Mouse (Mus musculus): ENCODE measurements around the gene H2-M10.2. TPM values are rescaled to one million over a fixed set of nuclear protein-coding genes. Genes with fewer than 3 reads are reported as not detected.
"Not testable (repeated sequence)": the region's sequence is repeated elsewhere in the genome, so short reads cannot be mapped to it uniquely, and the experiment has no call there.

H2-M10.2 gene
- polyA plus RNA-seq (2015; fragmentation: Nextera tagmentation; extraction: Ambion mirVana), result 0.32 TPM in 1 of 2 replicates, not detected in the other

DNA sequence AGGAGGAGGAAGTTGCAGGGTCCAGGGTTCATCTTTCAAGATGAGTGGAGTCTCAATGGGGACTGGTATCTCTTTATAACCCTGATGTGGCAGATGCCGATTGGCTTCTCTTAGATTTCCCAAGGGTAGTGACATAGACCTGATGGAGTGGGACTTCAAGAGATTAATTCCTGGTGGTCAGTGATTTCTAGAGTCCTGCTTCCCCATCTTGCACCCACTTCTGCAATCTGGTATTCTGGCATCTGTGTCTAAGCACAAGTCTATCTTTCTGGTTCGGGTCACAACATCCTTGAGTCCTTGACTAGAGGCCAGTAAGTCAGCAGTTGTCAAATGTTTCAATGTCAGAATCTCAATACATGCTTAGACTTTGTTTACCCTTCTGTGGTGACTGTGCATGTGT is at the start of gene H2-M10.2:
H2-M10.2 (minus strand) TSS at position 101 of the 400 bp plus-strand sequence.
- Histone ChIP-seq H3K4me1 (replicated peaks; ENCODE audit: control insufficient read depth, insufficient read depth, low read length) (no peaks in the 10 kb centered on the region), H3K27ac (ENCODE audit: low read length) (no peak within 1 kb of the TSS), H3K27me3 (replicated peaks; ENCODE audit: control insufficient read depth, insufficient read depth, low read length) (no peaks in the 10 kb centered on the region), H3K9ac (replicated peaks; ENCODE audit: low read depth, low read length) (no peak within 1 kb of the TSS), H3K9me3 (ENCODE audit: control insufficient read depth, low read length) (peaks cover 2% of the 10 kb centered on the region; the same call in 1 of the 2 replicates), H3K36me3 (ENCODE audit: control insufficient read depth, insufficient read depth) (peaks cover 4% of the 10 kb centered on the region; the same call in 1 of the 2 replicates), H3K4me3 (replicated peaks; ENCODE audit: low read length) (no peak within 1 kb of the TSS), H3K4me2 (ENCODE audit: low read length) (no peak within 1 kb of the TSS)
- WGBS, result 94% methylated on average over 2 of the region's 2 CpGs
- ATAC-seq, result no peak

DNA sequence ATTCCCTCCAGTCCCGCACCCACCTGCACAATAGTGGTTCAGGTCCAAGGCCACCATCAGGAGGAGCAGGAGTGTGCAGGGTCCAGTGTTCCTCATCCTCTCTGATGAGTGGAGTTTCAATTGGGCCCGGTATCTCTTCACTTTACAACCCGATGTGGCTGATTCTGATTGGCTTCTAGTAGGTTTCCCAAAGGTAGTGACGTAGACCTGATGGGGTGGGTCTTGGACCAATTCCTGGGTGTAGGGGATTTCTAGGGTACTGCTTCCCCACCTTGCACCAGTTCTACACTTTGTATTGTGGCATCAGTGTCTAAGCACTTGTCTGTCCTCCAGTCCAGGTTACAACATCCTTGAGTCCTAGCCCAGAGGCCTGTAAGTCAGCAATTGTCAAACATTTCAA is 39.8 kb upstream of the H2-M10.2 start, which contains the start of gene H2-M10.1:
H2-M10.1 (minus strand) TSS at position 101 of the 400 bp plus-strand sequence.
- Histone ChIP-seq H3K4me3 (replicated peaks; ENCODE audit: low read length) (no peak within 1 kb of the TSS), H3K9ac (replicated peaks; ENCODE audit: low read depth, low read length) (no peak within 1 kb of the TSS), H3K4me2 (ENCODE audit: low read length) (no peak within 1 kb of the TSS), H3K27ac (ENCODE audit: low read length) (no peak within 1 kb of the TSS), H3K36me3 (ENCODE audit: control insufficient read depth, insufficient read depth) (no peaks in the 10 kb centered on the region), H3K27me3 (replicated peaks; ENCODE audit: control insufficient read depth, insufficient read depth, low read length) (no peaks in the 10 kb centered on the region), H3K9me3 (ENCODE audit: control insufficient read depth, low read length) (no peaks in the 10 kb centered on the region), H3K4me1 (replicated peaks; ENCODE audit: control insufficient read depth, insufficient read depth, low read length) (no peaks in the 10 kb centered on the region)
- no peak for ATAC-seq
- 94% methylated on average over 4 of the region's 4 CpGs for WGBS

DNA sequence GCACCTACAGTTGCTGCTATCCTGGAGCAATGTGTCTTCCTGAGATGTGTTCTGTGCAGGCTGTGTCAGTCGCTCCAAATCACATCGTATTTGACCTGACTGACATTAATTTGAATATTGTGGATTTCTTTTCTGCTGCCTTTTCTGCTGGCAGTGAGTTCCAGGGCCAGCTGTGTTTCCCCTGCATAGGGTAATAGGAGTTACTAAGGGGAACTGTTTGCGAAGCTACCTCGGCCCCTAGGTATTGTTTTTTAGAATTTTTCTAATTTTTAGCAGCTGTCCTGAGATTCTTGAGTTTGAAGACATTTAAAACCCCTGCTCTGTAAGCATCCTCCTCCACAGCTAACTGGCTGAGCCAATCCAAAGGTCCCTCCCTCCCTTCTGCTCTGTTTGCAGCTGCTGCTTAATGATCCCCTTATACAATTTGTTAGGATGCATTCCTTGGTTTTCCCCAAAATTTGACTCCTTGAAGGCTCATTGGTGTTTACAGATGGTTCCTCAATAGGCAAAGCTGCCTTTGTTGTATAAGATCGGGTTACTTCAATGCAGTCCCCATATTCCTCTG is 29.5 kb upstream of the H2-M10.2 start:
- Histone ChIP-seq H3K36me3 (ENCODE audit: control insufficient read depth, insufficient read depth) (no peaks in the 10 kb centered on the region), H3K4me1 (replicated peaks; ENCODE audit: control insufficient read depth, insufficient read depth, low read length) (peaks cover 4% of the 10 kb centered on the region; the same call in 1 of the 2 replicates), H3K4me2 (ENCODE audit: low read length) (peak overlapping the region; percentile 72), H3K27me3 (replicated peaks; ENCODE audit: control insufficient read depth, insufficient read depth, low read length) (no peaks in the 10 kb centered on the region), H3K27ac (ENCODE audit: low read length) (peak overlapping the region; percentile 92), H3K9ac (replicated peaks; ENCODE audit: low read depth, low read length) (peak overlapping the region; percentile 71), H3K4me3 (replicated peaks; ENCODE audit: low read length) (peak overlapping the region; percentile 66), H3K9me3 (ENCODE audit: control insufficient read depth, low read length) (no peaks in the 10 kb centered on the region)
- 16% methylated on average over 5 of the region's 5 CpGs for WGBS
- peak; percentile 51 for ATAC-seq

DNA sequence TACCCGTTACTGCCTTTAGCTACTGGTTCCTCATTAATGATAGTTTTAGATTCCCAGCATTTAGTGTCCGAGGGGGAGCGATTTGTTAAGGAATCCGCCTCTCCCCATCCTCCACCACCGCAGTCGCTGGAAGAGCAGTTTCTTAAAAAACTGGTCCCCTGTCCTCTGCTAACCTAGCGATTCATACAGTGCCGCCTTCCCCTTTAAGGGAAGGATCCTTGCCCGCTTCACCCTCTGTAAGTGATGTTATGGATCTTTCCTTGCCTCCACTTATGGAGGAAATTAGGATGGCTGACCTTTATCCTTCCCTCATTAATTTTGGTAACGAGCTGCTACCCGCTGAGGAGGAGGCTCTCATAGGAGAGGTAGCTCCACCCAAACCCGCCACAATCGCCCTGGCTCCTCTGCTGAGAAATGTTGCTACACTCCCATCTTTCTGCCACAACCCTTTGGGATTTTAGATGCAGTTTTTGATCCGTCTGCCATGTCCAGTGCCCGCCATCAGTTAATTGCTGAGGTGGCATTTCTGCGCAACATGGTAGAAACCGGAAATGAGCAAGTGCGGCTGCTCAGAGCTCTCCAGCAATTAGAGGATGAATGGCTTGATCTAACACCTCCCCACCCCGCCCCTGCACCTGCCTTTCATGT is 28.9 kb upstream of the H2-M10.2 start:
- H3K9ac ChIP-seq (replicated peaks; ENCODE audit: low read depth, low read length), result peak overlapping the region; percentile 71
- WGBS, result under 1% methylated on average over 19 of the region's 19 CpGs

DNA sequence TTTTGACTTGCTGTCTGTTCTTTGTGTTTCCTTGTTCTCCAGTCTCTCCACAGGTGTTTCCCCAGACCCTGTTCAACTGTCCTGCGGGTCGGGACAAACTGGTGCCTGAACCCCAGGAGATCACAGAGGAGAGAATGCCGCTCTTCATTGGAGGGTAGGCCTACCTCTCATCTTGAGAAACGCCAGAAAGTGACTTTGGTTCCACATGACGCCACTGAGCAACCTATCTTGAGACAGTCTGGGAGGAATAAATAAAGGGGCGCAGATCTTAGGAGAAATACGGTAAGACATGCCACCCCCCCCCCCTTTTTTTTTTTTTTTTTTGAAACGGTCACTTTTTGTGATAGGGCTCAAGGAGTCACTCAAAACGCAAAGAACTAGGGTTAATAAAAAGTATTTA is 28.2 kb upstream of the H2-M10.2 start:
- ATAC-seq, result peak; percentile 54
- peak overlapping the region; percentile 92 for H3K27ac ChIP-seq (ENCODE audit: low read length)
- no peaks in the 10 kb centered on the region for H3K27me3 ChIP-seq (replicated peaks; ENCODE audit: control insufficient read depth, insufficient read depth, low read length)
- H3K4me1 ChIP-seq (replicated peaks; ENCODE audit: control insufficient read depth, insufficient read depth, low read length), result peaks cover 4% of the 10 kb centered on the region; the same call in 1 of the 2 replicates
- H3K4me2 ChIP-seq (ENCODE audit: low read length), result peak overlapping the region; percentile 72
- 3% methylated on average over 9 of the region's 9 CpGs for WGBS
- peak overlapping the region; percentile 71 for H3K9ac ChIP-seq (replicated peaks; ENCODE audit: low read depth, low read length)
- H3K4me3 ChIP-seq (replicated peaks; ENCODE audit: low read length), result peak overlapping the region; percentile 66
- H3K9me3 ChIP-seq (ENCODE audit: control insufficient read depth, low read length), result no peaks in the 10 kb centered on the region
- no peaks in the 10 kb centered on the region for H3K36me3 ChIP-seq (ENCODE audit: control insufficient read depth, insufficient read depth)

More for the DNA sequence above, 28.9 kb upstream of the H2-M10.2 start:
- Histone ChIP-seq H3K4me1 (replicated peaks; ENCODE audit: control insufficient read depth, insufficient read depth, low read length) (peaks cover 4% of the 10 kb centered on the region; the same call in 1 of the 2 replicates), H3K27me3 (replicated peaks; ENCODE audit: control insufficient read depth, insufficient read depth, low read length) (no peaks in the 10 kb centered on the region), H3K4me3 (replicated peaks; ENCODE audit: low read length) (peak overlapping the region; percentile 66), H3K36me3 (ENCODE audit: control insufficient read depth, insufficient read depth) (no peaks in the 10 kb centered on the region), H3K4me2 (ENCODE audit: low read length) (peak overlapping the region; percentile 72), H3K9me3 (ENCODE audit: control insufficient read depth, low read length) (no peaks in the 10 kb centered on the region), H3K27ac (ENCODE audit: low read length) (peak overlapping the region; percentile 92)
- ATAC-seq, result peak; percentile 94

- Histone ChIP-seq H3K4me1 (replicated peaks; ENCODE audit: control insufficient read depth, insufficient read depth, low read length) (peaks cover 3% of the 10 kb centered on the region), H3K27me3 (replicated peaks; ENCODE audit: control insufficient read depth, insufficient read depth, low read length) (no peaks in the 10 kb centered on the region), H3K36me3 (ENCODE audit: control insufficient read depth, insufficient read depth) (no peaks in the 10 kb centered on the region), H3K4me3 (replicated peaks; ENCODE audit: low read length) (no peak overlapping the region), H3K27ac (ENCODE audit: low read length) (no peak overlapping the region), H3K4me2 (ENCODE audit: low read length) (no peak overlapping the region), H3K9ac (replicated peaks; ENCODE audit: low read depth, low read length) (no peak overlapping the region), H3K9me3 (ENCODE audit: control insufficient read depth, low read length) (no peaks in the 10 kb centered on the region)
- no peak for ATAC-seq
- WGBS, result 38% methylated on average over 1 of the region's 1 CpGs
Observed at GRCm38 (mm10) chr17:36309293-36309692, 23.0 kb upstream of the H2-M10.2 start.

GRCm38 (mm10) chr17:36308855-36309254 is 22.6 kb upstream of the H2-M10.2 start:
- not testable (repeated sequence) for H3K4me3 ChIP-seq (replicated peaks; ENCODE audit: low read length); H3K9me3 ChIP-seq (ENCODE audit: control insufficient read depth, low read length); H3K36me3 ChIP-seq (ENCODE audit: control insufficient read depth, insufficient read depth); H3K27me3 ChIP-seq (replicated peaks; ENCODE audit: control insufficient read depth, insufficient read depth, low read length); H3K4me2 ChIP-seq (ENCODE audit: low read length); H3K9ac ChIP-seq (replicated peaks; ENCODE audit: low read depth, low read length); H3K27ac ChIP-seq (ENCODE audit: low read length); H3K4me1 ChIP-seq (replicated peaks; ENCODE audit: control insufficient read depth, insufficient read depth, low read length)
- WGBS, result 3% methylated on average over 3 of the region's 3 CpGs
- peak; percentile 72 for ATAC-seq

DNA sequence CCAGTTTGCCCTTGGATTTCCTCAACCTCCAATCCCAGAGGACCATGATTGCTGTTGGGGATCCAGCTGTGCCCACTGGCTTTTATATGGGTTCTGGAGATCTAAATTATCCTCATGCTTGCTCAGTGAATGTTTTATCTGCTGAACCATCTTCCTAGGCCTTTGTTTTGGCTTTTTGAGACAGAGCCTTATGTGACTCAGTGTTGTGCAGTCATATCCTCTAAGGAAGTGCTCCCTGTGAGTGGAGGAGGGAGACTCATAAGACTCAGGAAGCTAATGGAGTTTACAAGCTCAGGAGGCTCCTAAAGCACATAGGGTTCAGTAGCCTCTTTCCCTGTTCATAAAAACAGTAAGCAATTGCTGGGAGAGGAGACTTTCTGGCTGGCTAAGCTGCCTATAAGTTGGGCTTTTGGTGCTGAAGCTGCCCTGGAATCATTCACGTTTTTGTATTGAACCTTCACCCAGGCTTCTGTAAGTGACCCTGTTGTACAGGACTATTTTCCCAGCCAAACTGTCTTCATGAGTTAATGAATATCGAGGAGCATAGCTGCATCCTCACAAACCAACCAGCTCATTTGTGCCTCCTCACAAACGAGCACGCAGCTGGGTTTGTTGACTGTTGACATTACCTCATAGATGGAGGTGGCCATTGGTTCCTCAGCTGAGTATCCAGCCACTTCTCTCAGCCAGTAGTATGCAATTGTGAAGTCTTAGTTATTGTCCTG is 4.6 kb downstream of the H2-M10.2 start:
- peaks cover 2% of the 10 kb centered on the region; the same call in 1 of the 2 replicates for H3K9me3 ChIP-seq (ENCODE audit: control insufficient read depth, low read length)
- no peak overlapping the region for H3K4me3 ChIP-seq (replicated peaks; ENCODE audit: low read length)
- 91% methylated on average over 4 of the region's 4 CpGs for WGBS
- H3K9ac ChIP-seq (replicated peaks; ENCODE audit: low read depth, low read length), result no peak overlapping the region
- no peaks in the 10 kb centered on the region for H3K4me1 ChIP-seq (replicated peaks; ENCODE audit: control insufficient read depth, insufficient read depth, low read length)
- H3K27me3 ChIP-seq (replicated peaks; ENCODE audit: control insufficient read depth, insufficient read depth, low read length), result no peaks in the 10 kb centered on the region
- H3K4me2 ChIP-seq (ENCODE audit: low read length), result no peak overlapping the region
- no peak overlapping the region for H3K27ac ChIP-seq (ENCODE audit: low read length)
- no peak for ATAC-seq
- peaks cover 17% of the 10 kb centered on the region for H3K36me3 ChIP-seq (ENCODE audit: control insufficient read depth, insufficient read depth)

- ATAC-seq, result no peak
- WGBS, result 95% methylated on average over 4 of the region's 4 CpGs
- H3K4me3 ChIP-seq (replicated peaks; ENCODE audit: low read length), result no peak overlapping the region
Observed at GRCm38 (mm10) chr17:36274776-36275175, 11.5 kb downstream of the H2-M10.2 start.

More at GRCm38 (mm10) chr17:36274776-36275175, 11.5 kb downstream of the H2-M10.2 start:
- Histone ChIP-seq H3K4me1 (replicated peaks; ENCODE audit: control insufficient read depth, insufficient read depth, low read length) (peaks cover 32% of the 10 kb centered on the region), H3K4me2 (ENCODE audit: low read length) (no peak overlapping the region), H3K9ac (replicated peaks; ENCODE audit: low read depth, low read length) (no peak overlapping the region), H3K27ac (ENCODE audit: low read length) (no peak overlapping the region), H3K9me3 (ENCODE audit: control insufficient read depth, low read length) (no peaks in the 10 kb centered on the region), H3K27me3 (replicated peaks; ENCODE audit: control insufficient read depth, insufficient read depth, low read length) (no peaks in the 10 kb centered on the region), H3K36me3 (ENCODE audit: control insufficient read depth, insufficient read depth) (peaks cover under 1% of the 10 kb centered on the region; the same call in 1 of the 2 replicates)
